Mouse (Mus musculus): Measurements from ENCODE around the gene Rabl3.

Rabl3 gene

DNA sequence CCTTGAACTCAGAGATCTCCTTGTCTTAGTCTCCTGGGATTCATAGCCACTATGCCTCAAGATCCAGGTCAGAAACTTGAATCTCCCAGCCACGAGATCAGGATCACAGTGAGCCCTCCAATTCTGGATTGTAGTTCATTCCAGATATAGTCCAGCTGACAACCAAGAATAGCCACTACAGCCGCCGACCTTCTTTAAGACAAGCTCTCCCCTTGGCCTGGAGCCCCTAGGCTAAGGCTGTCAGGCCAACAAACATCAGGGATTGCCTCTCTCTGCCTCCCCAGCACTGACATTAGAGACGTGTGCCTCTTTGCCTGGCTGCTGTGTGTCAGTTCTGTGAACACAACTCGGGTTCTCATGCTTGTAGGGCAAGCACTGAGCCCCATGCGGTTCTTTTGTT is 1.1 kb downstream of the Rabl3 start:
- peak in 1 of 2 experiments; percentile 7 for DNase-seq (ENCODE audit: inconsistent age in 2 of 2, low spot score in 1 of 2)

DNA sequence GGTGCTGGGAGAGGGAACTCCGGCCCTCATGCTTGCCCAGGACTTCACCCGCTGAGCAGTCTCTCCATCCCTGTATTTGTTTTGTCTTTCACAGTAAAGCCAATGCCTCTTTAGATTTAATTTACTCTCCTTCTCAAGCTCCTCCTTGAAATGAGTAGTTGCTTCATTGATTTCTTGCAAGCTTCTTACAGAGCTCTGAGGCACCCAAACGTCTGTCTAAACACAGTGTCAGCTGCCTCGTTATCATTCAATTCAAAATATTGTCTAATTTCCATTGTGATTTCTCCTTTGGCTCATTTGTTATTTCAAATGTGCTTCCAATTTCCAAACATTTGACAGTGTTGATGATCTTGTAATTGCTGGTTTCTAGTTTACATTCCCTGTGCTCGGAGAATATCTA is 6.6 kb downstream of the Rabl3 start:
- DNase-seq (ENCODE audit: inconsistent age in 2 of 2, low spot score in 1 of 2) = no peak

DNA sequence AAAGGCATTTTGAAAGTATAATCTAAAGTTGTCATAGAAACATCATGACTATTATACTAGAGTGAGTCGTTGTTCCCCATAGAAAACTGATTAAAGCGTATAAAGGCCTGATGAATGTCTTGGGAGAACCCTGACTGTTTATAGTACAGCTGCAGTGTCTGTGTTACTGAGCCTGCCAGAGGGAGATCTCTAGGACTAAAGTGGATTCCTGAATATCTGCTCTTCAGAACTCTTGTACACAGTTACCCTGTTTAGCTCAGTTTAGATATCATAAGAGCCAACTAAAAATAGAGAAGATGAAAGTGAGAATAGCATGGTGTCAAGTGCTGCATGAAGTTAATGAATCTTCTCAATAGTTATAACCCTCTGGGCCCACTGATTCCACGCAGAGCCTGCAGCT is 10.6 kb downstream of the Rabl3 start:
- DNase-seq (ENCODE audit: inconsistent age in 2 of 2, low spot score in 1 of 2) = no peak

DNA sequence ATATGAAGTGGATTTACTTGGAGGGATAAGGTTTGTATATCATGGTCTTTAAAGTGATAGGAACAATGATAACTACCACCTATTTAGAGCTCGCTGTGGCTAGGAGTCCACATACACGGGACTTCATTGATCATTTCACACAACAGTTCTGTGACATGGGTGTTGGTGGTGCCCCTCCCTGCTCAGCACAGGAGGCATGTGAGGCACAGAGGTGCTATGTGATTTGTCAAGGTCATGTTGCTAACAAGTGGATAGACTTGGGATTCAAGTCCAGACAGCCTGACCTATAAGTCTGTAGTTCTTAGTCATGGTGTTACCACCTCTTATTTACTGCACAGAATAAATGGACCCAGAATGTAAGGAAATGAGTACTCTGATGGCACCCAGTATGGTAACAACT is 11.3 kb downstream of the Rabl3 start:
- no peak for DNase-seq (ENCODE audit: inconsistent age in 2 of 2, low spot score in 1 of 2)

DNA sequence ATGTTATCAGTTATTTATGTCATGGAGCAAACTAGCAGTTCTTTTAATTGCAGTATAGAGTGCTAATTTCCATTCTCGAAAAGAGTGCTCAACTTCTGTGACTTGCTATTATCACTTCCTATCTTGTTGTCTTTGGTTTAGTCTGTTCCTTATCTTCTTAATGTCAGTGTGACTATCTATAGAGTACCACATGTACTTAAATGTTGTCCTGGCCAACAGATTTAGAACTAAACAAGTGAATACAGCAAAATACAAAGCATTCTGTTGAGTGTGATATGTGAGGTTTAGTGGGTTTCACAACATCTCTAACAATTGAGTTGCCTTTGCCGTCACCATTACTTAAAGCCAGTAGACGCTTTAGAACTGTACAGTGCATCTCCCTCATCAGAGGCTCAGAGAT is 13.1 kb downstream of the Rabl3 start:
- DNase-seq (ENCODE audit: inconsistent age in 2 of 2, low spot score in 1 of 2) = no peak

DNA sequence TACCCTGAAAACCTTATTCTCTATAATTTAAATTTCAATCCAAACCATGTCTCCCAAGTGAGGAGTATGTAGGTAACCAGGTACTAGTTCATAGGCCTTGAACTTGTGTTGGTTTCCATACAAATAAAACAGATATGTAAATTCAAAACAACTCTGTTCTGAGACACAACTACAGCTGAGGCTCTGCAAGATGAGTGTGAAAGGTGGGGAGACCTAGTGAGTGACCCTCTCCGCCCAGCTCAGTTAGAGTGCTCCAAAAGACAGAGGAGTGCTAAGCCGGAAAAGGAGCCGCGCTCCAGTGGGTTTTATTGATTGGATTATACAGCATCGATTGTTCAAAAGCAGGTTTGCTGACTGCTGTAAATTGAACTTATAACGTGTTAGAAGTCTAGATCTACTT is 22.7 kb downstream of the Rabl3 start:
- DNase-seq (ENCODE audit: inconsistent age in 2 of 2, low spot score in 1 of 2) = no peak

DNA sequence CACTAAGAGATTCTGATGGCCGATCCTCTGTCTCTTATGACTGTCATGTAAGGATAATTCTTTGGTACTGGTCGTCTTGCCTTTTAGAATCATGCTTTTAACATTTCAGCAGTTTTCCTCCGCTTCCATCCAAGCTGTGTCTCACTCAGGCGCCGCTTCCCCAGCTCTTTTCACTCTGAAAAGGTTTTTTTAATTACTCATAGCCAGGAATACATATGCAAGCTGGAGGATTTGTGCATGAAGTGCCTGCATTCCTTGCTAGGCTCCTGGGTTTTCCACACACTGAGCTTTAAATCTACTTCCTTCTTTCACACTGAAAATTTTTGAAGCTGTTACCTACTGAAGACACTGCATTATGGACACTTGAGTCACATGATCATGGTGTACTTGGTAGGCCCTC is 23.3 kb downstream of the Rabl3 start:
- DNase-seq (ENCODE audit: inconsistent age in 2 of 2, low spot score in 1 of 2) = no peak

DNA sequence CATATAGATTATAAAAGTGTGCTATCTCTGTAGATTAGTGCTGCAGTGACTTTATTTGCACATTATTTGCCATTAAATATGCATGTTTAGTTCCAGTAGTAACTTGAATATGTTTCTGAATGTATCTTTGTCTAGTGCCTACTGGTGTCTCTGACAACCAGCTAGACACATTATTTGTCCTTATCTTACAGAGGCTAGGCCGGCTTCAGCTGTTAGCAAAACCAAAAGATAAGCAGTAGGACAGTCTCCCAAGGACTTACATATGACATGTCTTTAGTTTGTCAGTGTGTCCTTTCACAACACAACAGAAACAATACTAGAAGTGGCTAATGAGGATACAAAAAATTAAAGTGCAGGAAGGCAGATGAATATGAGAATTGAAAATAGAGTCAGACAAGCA is 25.4 kb downstream of the Rabl3 start:
- no peak for DNase-seq (ENCODE audit: inconsistent age in 2 of 2, low spot score in 1 of 2)

DNA sequence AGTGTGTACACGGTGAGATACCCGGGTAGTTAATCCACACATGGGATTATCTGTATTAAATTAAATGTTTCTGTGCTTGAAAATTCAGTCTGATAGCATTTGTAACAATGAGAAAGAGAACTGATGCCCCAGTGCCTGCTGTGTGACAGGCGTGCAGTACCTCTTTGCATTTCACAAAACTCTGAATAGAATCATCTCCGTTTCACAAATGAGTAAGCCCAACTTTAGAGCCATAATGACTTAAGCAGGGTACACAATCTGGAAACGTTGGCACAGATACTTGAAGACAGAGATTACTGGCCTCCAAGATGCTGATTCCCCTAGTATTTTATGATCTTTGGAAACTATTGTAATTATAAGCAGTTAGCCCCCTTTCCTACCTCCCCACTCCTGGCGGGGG is 26.4 kb downstream of the Rabl3 start:
- DNase-seq (ENCODE audit: inconsistent age in 2 of 2, low spot score in 1 of 2) = no peak

DNA sequence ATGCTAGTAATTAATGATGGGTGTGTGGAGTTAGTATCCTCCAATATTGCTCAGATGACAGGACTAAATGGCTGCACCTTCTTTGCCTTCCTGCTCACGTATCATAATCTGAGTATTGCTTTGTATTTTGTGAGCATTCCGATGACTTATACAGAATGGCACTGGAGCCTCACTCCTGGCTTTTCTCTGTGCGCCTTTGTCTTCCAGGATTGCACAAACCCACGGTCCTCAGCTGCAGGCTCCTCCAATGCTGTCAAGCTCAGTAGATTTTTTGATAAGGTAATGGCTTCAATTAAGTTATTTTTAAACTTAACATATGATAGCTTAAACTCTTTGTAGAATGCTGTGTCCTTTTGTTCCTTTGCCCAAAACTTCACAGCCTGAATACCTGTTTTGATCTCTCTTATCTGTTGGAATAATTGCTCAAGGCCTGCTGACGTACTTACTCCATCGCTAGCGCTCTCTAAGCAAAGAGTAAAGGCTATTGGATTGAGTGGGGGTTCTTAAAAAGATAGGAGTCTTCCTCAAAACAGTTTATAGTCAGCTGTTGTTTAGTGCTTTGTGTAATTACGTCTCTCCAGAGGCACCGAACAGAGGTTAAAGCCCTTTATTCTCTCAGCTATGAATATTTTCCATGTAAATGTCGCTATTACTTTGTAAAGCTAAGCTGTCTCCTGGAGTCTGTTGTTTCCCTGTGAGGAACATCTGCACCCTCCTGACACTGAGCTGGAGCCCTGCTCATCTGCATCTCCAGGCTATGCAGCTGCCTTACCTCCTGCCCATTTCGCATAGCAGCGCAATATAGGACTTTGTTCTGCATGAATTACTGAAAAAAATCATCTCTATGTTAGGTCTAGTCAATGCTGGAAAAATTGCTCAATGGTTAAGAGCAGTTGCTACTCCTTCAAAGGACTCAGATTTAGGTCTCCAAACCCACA is 27.7 kb downstream of the Rabl3 start:
- peak; percentile 18 to 53 for DNase-seq (ENCODE audit: inconsistent age in 2 of 2, low spot score in 1 of 2)

DNA sequence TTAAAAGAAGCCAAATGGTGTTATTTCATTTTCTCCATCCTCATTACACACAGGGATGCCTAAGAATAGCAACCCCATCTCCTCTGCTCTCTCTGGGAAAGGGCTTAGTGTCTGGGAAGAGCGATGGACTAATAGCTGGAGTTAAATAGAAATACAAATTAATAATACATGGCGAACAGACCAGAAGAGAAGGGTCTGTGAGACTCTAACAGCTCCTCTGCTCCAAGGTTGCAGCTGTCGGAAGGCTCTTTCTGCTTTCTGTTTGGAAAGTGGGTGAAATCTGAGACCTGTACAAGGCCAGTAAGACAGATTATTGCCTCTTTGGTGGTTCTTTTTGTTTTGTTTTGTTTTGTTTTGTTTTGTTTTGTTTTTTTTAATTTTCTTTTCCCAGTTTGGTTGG is 31.9 kb downstream of the Rabl3 start:
- DNase-seq (ENCODE audit: inconsistent age in 2 of 2, low spot score in 1 of 2) = no peak

DNA sequence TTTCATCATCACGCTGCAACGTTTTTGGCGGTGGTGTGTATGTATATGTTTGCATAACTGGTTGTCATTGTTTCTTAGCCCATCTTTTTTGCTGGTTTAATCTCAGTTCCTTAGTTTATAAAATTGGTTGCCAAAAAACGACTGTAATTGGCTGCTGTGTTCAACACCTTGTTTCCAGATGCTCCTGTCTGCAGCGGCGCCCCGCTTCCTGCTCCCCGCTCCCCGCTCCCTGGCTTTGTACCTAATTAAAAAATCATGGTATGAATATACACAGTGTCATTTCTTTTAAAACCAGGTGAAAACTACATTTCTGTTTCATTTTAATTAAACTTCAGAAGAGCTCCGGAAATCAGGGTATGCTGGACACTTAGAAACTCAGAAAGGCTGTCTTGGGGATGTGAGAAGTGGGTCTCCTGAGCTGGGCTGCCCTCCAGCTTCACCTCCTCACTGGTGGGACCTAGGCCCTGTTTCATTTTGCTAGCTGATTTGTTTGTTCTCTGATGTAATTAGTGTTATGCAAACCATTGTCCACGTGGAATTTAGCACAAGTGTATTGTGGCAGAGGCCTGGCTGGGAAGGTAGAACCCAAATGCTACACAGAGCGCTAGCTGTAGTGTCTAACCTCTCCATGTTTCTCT is 32.6 kb downstream of the Rabl3 start:
- no peak for DNase-seq (ENCODE audit: inconsistent age in 2 of 2, low spot score in 1 of 2)

DNA sequence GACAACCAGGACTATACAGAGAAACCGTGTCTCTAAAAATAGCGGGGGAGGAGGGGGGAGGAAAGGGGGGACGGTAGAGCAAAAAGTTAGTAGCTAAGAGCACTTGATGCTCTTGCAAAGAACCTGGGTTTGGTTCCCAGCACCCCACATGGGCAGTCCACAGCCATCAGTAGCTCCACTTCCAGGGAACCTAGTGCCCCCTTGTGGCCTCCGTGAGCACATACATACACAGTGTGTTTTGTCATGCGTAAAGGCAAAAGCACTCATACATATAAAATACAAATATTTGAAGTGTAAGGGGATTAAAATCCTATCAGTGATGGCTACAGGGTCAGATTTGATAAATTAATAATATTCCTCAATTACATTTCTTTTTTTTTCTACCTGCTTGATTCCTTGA is 33.4 kb downstream of the Rabl3 start:
- no peak for DNase-seq (ENCODE audit: inconsistent age in 2 of 2, low spot score in 1 of 2)

DNA sequence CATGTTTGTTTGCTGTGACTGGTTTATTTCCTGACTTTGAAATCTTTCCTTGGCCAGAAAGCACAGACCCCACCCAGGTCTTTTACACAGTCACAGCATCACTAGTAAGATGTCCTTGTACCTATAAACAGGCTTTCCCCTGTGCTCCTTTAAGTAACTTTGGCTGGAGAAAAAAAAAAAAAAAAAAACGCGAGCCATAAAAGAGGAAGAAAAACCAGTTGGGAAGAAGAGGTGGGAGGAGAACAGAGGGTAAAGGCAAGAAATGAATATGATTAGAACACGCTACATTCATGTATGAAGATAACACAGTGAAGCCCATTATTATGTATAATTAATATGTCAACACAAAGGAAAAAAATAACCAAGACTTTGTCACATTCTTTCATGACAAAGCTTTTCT is 35.6 kb downstream of the Rabl3 start:
- DNase-seq (ENCODE audit: inconsistent age in 2 of 2, low spot score in 1 of 2) = no peak

DNA sequence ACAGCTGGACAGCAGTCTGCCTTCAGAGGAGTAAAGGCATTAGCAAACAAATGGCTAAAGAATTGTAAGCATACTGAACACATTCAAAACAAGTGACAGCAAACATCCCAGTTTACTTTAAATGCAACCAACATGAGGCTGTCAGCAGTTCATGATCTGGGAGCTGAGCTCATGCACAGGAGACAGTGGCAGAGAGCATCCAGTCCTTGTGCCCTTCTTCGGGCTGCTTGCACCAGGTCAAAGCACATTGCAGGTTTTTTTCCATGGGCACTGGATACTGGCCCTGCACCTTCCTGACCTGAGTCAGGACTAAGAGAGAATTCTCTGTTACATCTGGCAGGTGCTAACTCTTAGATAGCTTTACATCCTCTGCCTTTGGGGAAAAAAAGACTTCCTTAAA is 39.9 kb downstream of the Rabl3 start:
- no peak for DNase-seq (ENCODE audit: inconsistent age in 2 of 2, low spot score in 1 of 2)

DNA sequence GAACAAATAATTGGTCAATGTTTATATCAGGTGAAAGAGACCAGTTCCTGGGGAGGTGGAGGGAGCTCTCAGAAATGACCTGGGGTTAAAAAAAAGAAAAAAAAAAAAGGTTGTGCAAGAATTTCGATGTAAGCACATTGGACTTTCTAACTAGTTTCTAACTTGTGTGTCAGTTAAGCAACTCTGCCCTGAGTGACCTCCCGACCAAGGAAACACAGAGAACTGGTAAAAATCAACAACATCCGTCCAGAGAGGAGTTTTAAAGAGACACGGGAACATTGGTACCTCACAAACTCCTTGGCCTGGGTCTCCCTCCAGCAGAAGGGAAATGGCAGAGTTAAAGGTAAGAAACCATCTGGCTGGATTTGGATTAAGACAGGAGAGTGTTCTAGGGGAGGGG is 40.3 kb downstream of the Rabl3 start, which contains the start of gene Hgd:
Hgd (plus strand) TSS at position 160 of the 400 bp plus-strand sequence.
- no peak for DNase-seq (ENCODE audit: inconsistent age in 2 of 2, low spot score in 1 of 2)

DNA sequence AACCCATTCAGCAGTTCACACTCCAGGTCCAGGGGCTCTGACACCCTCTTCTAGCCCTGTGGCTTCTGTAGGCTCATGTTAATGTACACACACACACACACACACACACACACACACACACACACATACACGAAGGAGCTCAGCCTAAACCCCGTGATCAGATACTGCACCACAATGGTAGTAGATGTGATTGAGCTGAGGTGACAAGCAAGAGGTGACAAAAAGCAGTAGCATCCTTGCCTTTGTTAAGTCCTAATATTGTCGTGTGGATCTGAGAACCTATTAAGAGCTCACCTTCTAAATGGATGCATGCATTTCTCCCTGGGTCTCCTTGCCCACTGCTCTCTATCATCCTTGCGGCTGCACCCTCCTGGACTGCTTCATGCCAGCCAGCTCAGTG is 41.0 kb downstream of the Rabl3 start:
- no peak for DNase-seq (ENCODE audit: inconsistent age in 2 of 2, low spot score in 1 of 2)

DNA sequence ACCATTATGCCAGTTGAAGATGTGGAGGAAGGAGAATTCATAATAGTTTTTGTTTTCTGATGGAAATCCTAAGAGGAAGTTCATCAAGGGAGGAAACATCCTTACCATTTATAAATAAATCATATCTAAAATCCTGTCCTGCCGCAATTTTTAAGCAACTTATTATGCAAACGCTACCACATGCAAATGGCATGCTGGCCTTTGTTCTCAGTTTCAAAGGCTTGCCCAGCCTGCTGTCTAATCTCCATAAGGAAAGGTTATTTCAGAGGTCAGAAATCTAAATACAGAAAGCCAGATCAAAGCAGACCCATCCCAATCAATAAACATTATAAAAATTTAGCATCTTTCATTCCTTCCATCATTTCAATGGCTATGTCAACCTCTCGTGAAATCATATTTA is 42.2 kb downstream of the Rabl3 start:
- DNase-seq (ENCODE audit: inconsistent age in 2 of 2, low spot score in 1 of 2) = no peak

DNA sequence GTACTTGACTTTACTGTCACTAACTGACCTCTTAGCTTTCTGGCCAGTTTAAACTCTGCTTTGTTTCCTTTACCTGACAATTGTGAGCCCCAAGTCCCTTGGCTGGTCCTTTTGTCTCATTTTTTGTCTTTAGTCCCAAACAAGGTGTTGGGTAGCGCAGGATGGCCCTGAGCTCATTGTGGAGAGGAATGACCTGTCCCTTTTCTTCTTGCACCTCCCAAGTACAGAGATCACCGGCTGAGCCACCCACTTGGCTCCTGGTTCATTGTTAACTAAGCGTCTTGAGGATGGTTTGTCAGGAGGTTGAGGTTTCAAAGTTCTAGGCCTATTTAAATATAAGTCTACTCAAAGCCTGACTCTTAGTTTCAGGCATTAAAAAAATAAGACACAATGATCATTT is 43.6 kb downstream of the Rabl3 start:
- no peak for DNase-seq (ENCODE audit: inconsistent age in 2 of 2, low spot score in 1 of 2)

DNA sequence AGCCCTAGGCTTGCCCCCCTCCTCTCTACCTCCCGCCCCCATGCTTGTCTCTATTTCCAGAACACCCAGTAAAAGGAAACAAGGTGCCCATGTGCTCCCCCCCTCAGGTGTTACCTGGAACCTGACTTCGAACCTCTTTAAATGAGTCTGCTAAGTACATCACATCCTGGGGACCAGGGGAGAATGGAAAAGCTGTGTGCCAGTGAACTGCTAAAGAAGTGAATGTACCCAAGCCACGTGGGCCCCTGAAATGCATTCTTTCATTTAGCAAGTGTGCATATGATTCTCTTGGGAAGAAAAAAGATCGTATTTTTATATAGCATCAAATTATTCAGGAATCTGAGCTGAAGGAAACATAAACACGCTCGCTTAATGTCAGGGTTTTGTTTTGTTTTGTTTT is 44.1 kb downstream of the Rabl3 start:
- no peak for DNase-seq (ENCODE audit: inconsistent age in 2 of 2, low spot score in 1 of 2)

DNA sequence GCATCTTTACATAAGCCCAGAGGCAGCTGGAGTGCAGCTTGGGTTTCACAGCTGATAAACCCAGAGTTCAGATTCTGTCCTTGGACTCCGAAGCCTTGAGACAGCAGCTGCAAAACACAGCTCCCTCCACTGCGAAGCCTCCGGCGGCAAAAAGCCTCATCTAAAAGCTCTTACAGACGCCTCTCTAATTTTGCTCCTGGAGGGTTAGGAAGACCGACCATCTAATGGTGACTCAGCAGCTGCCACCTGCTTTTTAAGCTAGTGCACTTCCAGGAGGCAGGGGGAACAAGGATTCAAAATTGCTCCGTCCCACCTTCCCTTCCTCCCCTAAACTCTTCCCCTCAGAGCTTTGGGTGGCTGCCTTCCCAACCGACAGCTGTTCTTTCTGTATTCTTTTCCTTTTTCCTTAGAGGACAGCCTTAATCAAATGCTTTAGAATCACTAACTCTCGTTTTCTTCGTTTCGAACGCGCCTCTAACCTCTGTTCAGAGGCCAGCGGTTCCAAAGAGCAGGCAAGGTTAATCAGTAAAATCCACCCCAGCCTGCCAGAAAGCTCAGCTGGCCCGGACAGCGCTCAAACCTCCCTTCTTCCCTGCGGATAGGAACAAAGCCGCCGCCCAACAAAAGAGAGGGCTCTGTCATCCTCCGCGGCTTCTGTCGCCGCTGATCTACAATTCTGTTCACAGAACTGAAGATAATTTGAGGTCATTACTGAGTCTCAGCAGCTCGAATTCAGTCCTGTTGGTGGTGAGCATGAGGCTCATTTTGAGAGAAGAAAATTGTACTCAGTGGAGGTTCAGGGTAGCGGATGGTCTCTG is 44.7 kb downstream of the Rabl3 start:
- DNase-seq (ENCODE audit: inconsistent age in 2 of 2, low spot score in 1 of 2) = peak; percentile 47 to 83

DNA sequence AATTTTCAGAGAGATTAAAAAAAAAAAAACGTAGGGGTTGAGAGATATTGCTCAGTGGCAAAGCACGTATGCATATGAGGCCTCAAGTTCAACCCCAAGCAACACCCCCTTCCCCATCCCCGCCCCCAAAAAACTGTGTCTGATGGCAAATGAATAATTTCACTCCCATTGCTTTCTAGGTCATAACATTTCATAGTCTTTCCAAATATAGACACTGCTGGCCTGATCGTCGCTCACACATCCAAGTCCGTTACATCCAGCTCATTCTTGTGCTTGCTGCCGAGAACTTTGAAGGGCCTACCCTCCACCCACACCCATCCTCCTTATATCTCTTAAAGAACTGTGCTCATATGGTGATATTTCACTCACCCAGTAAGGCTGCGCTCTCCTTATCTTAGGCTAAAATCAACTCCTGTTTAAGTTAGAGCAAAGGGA is 45.5 kb downstream of the Rabl3 start:
- no peak for DNase-seq (ENCODE audit: inconsistent age in 2 of 2, low spot score in 1 of 2)

All from adrenal gland, adult (tissue).